Mouse (Mus musculus) urinary bladder, postnatal 25 days (tissue): ENCODE results near the gene Dock4.

Experiments
- DNase-seq: peaks from one replicate; pipeline ENCODE4 v3.0.0; 2022; ENCODE audit warnings: low spot score

The Dock4 gene

GRCm38 (mm10) chr12:40885377-40885776 is 439.6 kb downstream of the Dock4 start:
- no peak for DNase-seq

GRCm38 (mm10) chr12:40887496-40887895 is 441.7 kb downstream of the Dock4 start:
- no peak for DNase-seq

GRCm38 (mm10) chr12:40888261-40888791 is 442.6 kb downstream of the Dock4 start:
- DNase-seq = no peak

- DNase-seq = no peak
These were observed 443.1 kb downstream of the Dock4 start for GRCm38 (mm10) chr12:40888829-40889228.

GRCm38 (mm10) chr12:40889534-40889933 is 443.8 kb downstream of the Dock4 start:
- no peak for DNase-seq

GRCm38 (mm10) chr12:40891168-40891567 is 445.4 kb downstream of the Dock4 start:
- no peak for DNase-seq

- DNase-seq = no peak
These were observed 448.0 kb downstream of the Dock4 start for GRCm38 (mm10) chr12:40893741-40894140.

- no peak for DNase-seq
These were observed 448.9 kb downstream of the Dock4 start for GRCm38 (mm10) chr12:40894695-40895094.
